Mouse (Mus musculus) thymus, adult 2 months (tissue): ENCODE results near the gene Ptpn18.

Source experiments
- CTCF ChIP-seq: fragments of 200-500 bp; IDR thresholded peaks from 2 replicates; pipeline ENCODE4 v1.5.1; 2012; ENCODE audit warnings: mild to moderate bottlenecking, control low read depth, low read length, moderate library complexity, borderline replicate concordance; ENCODE audit not compliant: control insufficient read depth, poor library complexity, insufficient read depth; ENCODE audit errors: extremely low read depth
- POLR2A ChIP-seq: fragments of 200-500 bp; IDR thresholded peaks from 2 replicates; pipeline ENCODE4 v1.6.1; 2012; ENCODE audit warnings: mild to moderate bottlenecking, low read length, control low read depth, moderate library complexity; ENCODE audit not compliant: control insufficient read depth, poor library complexity, insufficient read depth; ENCODE audit errors: extremely low read depth

GRCm38 (mm10) chr1:34468051-34468450 is 8.5 kb downstream of the Ptpn18 start:
- TF ChIP-seq POLR2A (no peak), CTCF (no peak)
